Mouse (Mus musculus) embryonic facial prominence, embryonic 13.5 days (tissue): Measurements from ENCODE around the gene Lrrc74b. TPM values are rescaled to one million over a fixed set of nuclear protein-coding genes. Genes with fewer than 3 reads are reported as not detected.
"Not testable (repeated sequence)": the region's sequence is repeated elsewhere in the genome, so short reads cannot be mapped to it uniquely, and the experiment has no call there.

Experiments
- ATAC-seq: fragments of 200-750 bp; cut with Nextera tagmentation; 2 replicates; pipeline ENCODE4 v1.8.0; 2017; ENCODE audit warnings: low read depth; ENCODE audit not compliant: insufficient number of reproducible peaks, insufficient read depth, low FRiP score, low TSS enrichment
- H3K27ac ChIP-seq: fragments of 300-500 bp; sonication (generic); 2 replicates; pipeline ENCODE4 v1.5.1; 2015; ENCODE audit warnings: moderate library complexity, mild to moderate bottlenecking, inconsistent platforms
- H3K27me3 ChIP-seq: fragments of 300-500 bp; sonication (generic); 2 replicates; pipeline ENCODE4 v1.6.1; 2015; ENCODE audit warnings: mild to moderate bottlenecking, inconsistent platforms
- H3K36me3 ChIP-seq: fragments of 300-500 bp; sonication (generic); 2 replicates; pipeline ENCODE4 v1.6.1; 2015; ENCODE audit warnings: mild to moderate bottlenecking, inconsistent platforms
- H3K4me1 ChIP-seq: fragments of 300-500 bp; sonication (generic); 2 replicates; pipeline ENCODE4 v1.6.1; 2015; ENCODE audit warnings: inconsistent platforms
- H3K4me2 ChIP-seq: fragments of 300-500 bp; sonication (generic); 2 replicates; pipeline ENCODE4 v1.6.1; 2015; ENCODE audit warnings: moderate library complexity, mild to moderate bottlenecking, inconsistent platforms
- H3K4me3 ChIP-seq: fragments of 300-500 bp; sonication (generic); 2 replicates; pipeline ENCODE4 v1.5.1; 2015; ENCODE audit warnings: mild to moderate bottlenecking, inconsistent platforms
- H3K9ac ChIP-seq: fragments of 300-500 bp; sonication (generic); 2 replicates; pipeline ENCODE4 v1.6.1; 2015; ENCODE audit warnings: mild to moderate bottlenecking, inconsistent platforms
- H3K9me3 ChIP-seq: fragments of 300-500 bp; sonication (generic); 2 replicates; pipeline ENCODE4 v1.6.1; 2016; ENCODE audit warnings: inconsistent platforms
- WGBS: fragments of 180-500 bp; shearing (Covaris S2); methylation state at CpG from one replicate; pipeline ENCODE4 v1.1.7; 2015; ENCODE audit warnings: mixed read lengths; 5-methylcytosine and 5-hydroxymethylcytosine counted together
- polyA plus RNA-seq: library from polyadenylated mRNA; unstranded; fragments of >200 nt; fragmentation: Nextera tagmentation; extraction: Ambion mirVana; gene quantifications from 2 replicates; pipeline ENCODE4 v1.2.1, GENCODE M21; 2015

The Lrrc74b gene
- polyA plus RNA-seq, 1 experiment from 2014 or later, result not detected

GRCm38 (mm10) chr16:17511431-17511830 is 49.6 kb downstream of the Lrrc74b start:
- Histone ChIP-seq H3K27me3 (no peaks in the 10 kb centered on the region), H3K4me1 (peaks cover 11% of the 10 kb centered on the region), H3K9ac (peak overlapping the region; percentile 37; the same call in 1 of the 2 replicates), H3K4me3 (no peak overlapping the region), H3K4me2 (no peak overlapping the region), H3K27ac (no peak overlapping the region), H3K9me3 (no peaks in the 10 kb centered on the region), H3K36me3 (peaks cover 56% of the 10 kb centered on the region)
- WGBS, result 91% methylated on average over 4 of the region's 4 CpGs
- no peak for ATAC-seq

GRCm38 (mm10) chr16:17510686-17511085 is 50.4 kb downstream of the Lrrc74b start:
- Histone ChIP-seq H3K4me3 (no peak overlapping the region), H3K4me1 (peaks cover 11% of the 10 kb centered on the region), H3K9me3 (no peaks in the 10 kb centered on the region), H3K27me3 (no peaks in the 10 kb centered on the region), H3K4me2 (no peak overlapping the region), H3K36me3 (peaks cover 48% of the 10 kb centered on the region), H3K27ac (no peak overlapping the region), H3K9ac (no peak overlapping the region)
- 95% methylated on average over 2 of the region's 2 CpGs for WGBS
- ATAC-seq, result no peak

DNA sequence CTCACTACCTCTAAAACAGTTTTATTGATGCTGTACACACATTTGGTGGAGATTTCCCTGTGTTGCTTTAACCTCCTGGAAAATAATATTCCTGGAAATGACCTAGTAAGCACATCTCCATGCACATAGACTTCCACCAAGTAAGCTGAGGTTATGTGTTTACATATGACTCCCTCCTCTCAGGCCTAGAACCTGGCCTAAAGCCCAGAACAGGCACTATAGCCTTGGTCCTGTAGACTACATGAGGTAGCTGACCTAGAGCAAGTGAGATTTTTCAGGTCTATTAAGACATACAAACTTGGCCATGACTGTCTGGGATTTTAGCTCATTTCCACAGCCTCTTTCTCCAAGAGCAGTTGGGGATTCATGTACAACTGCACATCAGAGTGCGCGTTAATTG is 50.9 kb downstream of the Lrrc74b start:
- Histone ChIP-seq H3K4me3 (peak overlapping the region; percentile 82), H3K4me2 (peak overlapping the region; percentile 83), H3K36me3 (peaks cover 43% of the 10 kb centered on the region), H3K9me3 (no peaks in the 10 kb centered on the region), H3K4me1 (peaks cover 11% of the 10 kb centered on the region), H3K27ac (no peak overlapping the region), H3K27me3 (no peaks in the 10 kb centered on the region), H3K9ac (peak overlapping the region; percentile 88; the same call in 1 of the 2 replicates)
- WGBS, result 97% methylated on average over 2 of the region's 2 CpGs
- ATAC-seq, result no peak

GRCm38 (mm10) chr16:17509240-17509597 is 51.8 kb downstream of the Lrrc74b start:
- H3K9me3 ChIP-seq, result no peaks in the 10 kb centered on the region
- no peaks in the 10 kb centered on the region for H3K27me3 ChIP-seq
- peak overlapping the region; percentile 83 for H3K4me2 ChIP-seq
- peak overlapping the region; percentile 82 for H3K4me3 ChIP-seq
- H3K4me1 ChIP-seq, result peaks cover 11% of the 10 kb centered on the region
- no peak for ATAC-seq
- peaks cover 34% of the 10 kb centered on the region for H3K36me3 ChIP-seq
- H3K27ac ChIP-seq, result peak overlapping the region; percentile 94
- H3K9ac ChIP-seq, result peak overlapping the region; percentile 88
- WGBS, result 8% methylated on average over 9 of the region's 9 CpGs

DNA sequence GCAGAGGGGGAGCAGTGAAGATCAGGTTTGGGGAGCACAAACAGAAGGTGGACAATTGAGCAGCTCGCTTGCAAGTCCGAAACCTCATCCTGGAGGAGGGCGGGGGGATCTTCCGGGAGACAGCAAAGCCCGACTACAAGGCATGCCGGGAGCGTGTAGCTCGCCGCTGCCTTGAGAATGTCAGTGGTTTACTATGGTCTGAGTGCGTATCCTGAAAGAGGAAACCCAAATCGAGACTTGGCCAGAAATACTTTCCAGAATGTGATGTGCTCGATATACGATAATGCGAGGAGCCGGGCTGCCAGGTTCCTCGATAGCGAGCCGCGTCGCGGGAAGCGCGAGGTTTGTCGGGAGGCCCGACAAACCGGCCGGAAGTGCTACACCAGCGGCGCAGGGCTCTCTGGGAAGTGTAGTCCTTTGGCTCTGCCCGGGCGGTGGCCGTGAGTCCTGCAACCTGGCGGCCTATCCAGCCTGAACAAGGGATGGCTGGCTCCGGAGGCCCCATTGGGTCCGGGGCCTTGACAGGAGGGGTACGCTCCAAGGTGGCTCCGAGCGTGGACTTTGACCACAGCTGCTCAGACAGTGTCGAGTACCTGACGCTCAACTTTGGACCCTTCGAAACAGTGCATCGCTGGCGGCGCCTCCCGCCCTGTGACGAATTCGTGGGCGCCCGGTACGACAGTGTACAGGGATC is 52.4 kb downstream of the Lrrc74b start, which contains the start of gene Lztr1:
TSS of gene Lztr1 (plus strand) at position 143 of the 694 bp plus-strand sequence.
- WGBS, result under 1% methylated on average over 50 of the region's 50 CpGs
- peak; percentile 91 for ATAC-seq

GRCm38 (mm10) chr16:17508031-17508430 is 53.0 kb downstream of the Lrrc74b start:
- Histone ChIP-seq H3K4me3 (peak overlapping the region; percentile 82), H3K27ac (peak overlapping the region; percentile 94), H3K36me3 (peaks cover 22% of the 10 kb centered on the region), H3K4me2 (peak overlapping the region; percentile 83), H3K9ac (peak overlapping the region; percentile 88), H3K4me1 (peaks cover 11% of the 10 kb centered on the region)
- 30% methylated on average over 3 of the region's 3 CpGs for WGBS
- H3K9me3 ChIP-seq, H3K27me3 ChIP-seq, ATAC-seq: not testable (repeated sequence)

More for the DNA sequence above, 52.4 kb downstream of the Lrrc74b start, which contains the start of gene Lztr1:
- H3K4me1 ChIP-seq, result peaks cover 11% of the 10 kb centered on the region
- peak within 1 kb of the TSS; percentile 83 for H3K4me2 ChIP-seq
- H3K36me3 ChIP-seq, result peaks cover 28% of the 10 kb centered on the region
- no peaks in the 10 kb centered on the region for H3K27me3 ChIP-seq
- H3K4me3 ChIP-seq, result peak within 1 kb of the TSS; percentile 82
- peak within 1 kb of the TSS; percentile 94 for H3K27ac ChIP-seq
- no peaks in the 10 kb centered on the region for H3K9me3 ChIP-seq
- peak within 1 kb of the TSS; percentile 88 for H3K9ac ChIP-seq

GRCm38 (mm10) chr16:17507018-17507552 is 54.0 kb downstream of the Lrrc74b start:
- no peak overlapping the region for H3K4me2 ChIP-seq
- no peak overlapping the region for H3K4me3 ChIP-seq
- H3K27me3 ChIP-seq, result no peaks in the 10 kb centered on the region
- no peak for ATAC-seq
- H3K9me3 ChIP-seq, result no peaks in the 10 kb centered on the region
- peaks cover 12% of the 10 kb centered on the region for H3K36me3 ChIP-seq
- H3K4me1 ChIP-seq, result peaks cover 11% of the 10 kb centered on the region
- H3K9ac ChIP-seq, result no peak overlapping the region
- no peak overlapping the region for H3K27ac ChIP-seq
- 81% methylated on average over 5 of the region's 5 CpGs for WGBS

GRCm38 (mm10) chr16:17502681-17503080 is 58.4 kb downstream of the Lrrc74b start:
- H3K9me3 ChIP-seq, result no peaks in the 10 kb centered on the region
- ATAC-seq, result no peak
- no peaks in the 10 kb centered on the region for H3K4me1 ChIP-seq
- WGBS, result 77% methylated on average over 4 of the region's 4 CpGs
- no peaks in the 10 kb centered on the region for H3K27me3 ChIP-seq
- H3K4me2 ChIP-seq, result no peak overlapping the region
- H3K4me3 ChIP-seq, result no peak overlapping the region
- H3K27ac ChIP-seq, result no peak overlapping the region
- H3K9ac ChIP-seq, result no peak overlapping the region
- H3K36me3 ChIP-seq, result no peaks in the 10 kb centered on the region

DNA sequence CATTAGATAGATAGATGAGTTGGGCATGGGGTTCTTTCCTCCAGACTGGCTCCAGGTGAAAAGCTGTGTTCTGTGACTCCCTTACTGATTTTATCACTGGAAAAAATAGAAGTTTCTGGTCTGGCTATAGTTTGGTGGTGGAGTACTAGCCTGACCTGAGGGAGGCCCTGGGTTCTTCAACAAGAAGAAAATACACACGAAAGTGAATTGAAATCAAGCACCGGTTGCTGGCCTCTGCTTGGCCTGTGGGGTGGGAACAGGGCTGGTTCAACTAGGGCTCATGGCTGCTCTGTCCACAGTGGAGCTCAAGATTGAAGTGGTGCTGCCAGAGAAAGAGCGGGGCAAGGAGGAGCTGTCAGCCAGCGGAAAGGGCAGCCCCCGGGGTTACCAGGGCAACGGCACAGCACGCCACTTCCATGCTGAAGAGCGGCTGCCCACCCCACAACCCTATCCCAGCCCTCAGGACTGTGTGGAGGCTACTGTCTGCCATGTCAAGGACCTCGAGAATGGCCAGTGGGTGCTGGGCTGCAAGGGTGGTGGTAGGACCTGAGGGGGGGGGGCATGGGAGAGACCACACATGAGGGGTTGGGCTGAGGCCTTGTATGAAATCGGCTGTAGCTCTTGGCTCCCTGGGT is 61.7 kb downstream of the Lrrc74b start:
- Histone ChIP-seq H3K4me1 (peaks cover 7% of the 10 kb centered on the region), H3K36me3 (no peaks in the 10 kb centered on the region), H3K27ac (no peak overlapping the region), H3K27me3 (no peaks in the 10 kb centered on the region), H3K9me3 (no peaks in the 10 kb centered on the region), H3K4me2 (no peak overlapping the region), H3K9ac (no peak overlapping the region), H3K4me3 (no peak overlapping the region)
- ATAC-seq, result no peak
- WGBS, result 34% methylated on average over 10 of the region's 10 CpGs

DNA sequence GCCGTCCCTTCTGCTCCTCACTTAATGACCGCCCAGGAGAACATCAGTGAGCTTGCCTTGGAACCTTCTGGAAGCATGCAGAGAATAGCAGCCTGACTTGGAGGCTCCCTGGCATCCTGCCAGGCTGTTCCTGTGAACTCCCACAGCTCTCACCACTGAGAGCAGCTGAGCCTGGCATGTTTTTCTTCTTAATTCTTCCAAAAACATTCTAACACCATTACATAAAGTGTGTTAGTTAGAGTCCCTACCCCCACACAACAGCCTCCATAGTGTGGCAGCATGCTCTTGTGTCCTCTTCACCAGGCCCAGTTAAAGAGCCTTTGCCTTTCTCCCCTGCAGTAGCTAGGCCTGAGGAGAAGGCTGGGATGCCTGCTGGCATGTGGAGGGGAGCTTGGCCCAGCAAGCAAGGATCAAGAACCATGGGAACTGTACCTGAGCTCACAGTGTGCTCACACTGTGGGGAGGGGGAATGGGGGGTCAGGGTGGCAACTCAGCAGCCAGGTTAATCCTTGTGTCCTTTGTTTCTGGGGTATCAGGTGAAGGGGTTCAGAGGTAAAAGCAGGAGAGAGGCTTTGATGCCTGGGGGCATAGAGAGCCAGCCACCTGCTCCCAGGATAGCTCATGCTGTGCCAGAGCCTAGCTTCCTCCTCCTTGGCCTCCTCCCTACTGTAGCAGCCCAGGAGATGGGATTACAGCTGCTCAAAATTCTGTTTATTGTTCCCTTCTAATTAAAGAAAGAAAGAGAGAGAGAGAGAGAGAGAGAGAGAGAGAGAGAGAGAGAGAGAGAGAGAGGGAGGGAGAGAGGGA is 64.3 kb downstream of the Lrrc74b start:
- no peak overlapping the region for H3K4me3 ChIP-seq
- no peak overlapping the region for H3K4me2 ChIP-seq
- H3K36me3 ChIP-seq, result no peaks in the 10 kb centered on the region
- peak overlapping the region; percentile 7; the same call in 1 of the 2 replicates for H3K9ac ChIP-seq
- WGBS, result 43% methylated on average over 2 of the region's 2 CpGs
- no peak overlapping the region for H3K27ac ChIP-seq
- no peaks in the 10 kb centered on the region for H3K9me3 ChIP-seq
- no peak for ATAC-seq
- no peaks in the 10 kb centered on the region for H3K27me3 ChIP-seq
- peaks cover 7% of the 10 kb centered on the region for H3K4me1 ChIP-seq
